Mouse (Mus musculus): ENCODE data around the gene Stx6.

DNA sequence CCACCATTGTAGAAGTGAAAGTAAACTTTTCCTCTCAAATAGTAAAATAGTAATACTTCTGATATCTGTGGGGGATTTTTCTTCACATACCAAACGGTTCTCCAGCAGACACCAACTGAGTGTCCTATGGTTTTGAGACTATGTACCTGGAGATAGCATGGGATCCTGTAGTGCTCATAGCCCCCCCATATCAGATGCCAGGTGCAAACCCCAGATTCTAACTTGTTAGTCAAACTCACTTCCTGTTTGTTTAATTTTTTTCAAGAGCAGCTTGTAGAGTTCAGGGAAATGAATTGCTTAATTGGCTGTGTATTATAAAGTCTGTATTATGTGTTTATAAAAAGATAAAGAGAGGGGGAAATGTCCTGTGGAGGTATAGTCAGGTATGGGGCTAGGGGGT lies 15.9 kb downstream of the Stx6 start:
- TF ChIP-seq CTCF (IDR thresholded peaks at IDR 0.05; ENCODE audit: low read depth) (no peak), EP300 (IDR thresholded peaks at IDR 0.05; ENCODE audit: low read depth) (no peak)

Measured in liver, postnatal 0 days (tissue).